Mouse (Mus musculus): ENCODE measurements around the gene Zbtb7a. TPM values are rescaled to one million over a fixed set of nuclear protein-coding genes. Genes with fewer than 3 reads are reported as not detected.

The Zbtb7a gene
- polyA plus RNA-seq, 1 experiment = 45.8 TPM

- Histone ChIP-seq H3K9me3 (ENCODE audit: control insufficient read depth, low read length) (no peaks in the 10 kb centered on the region), H3K4me3 (replicated peaks) (no peak overlapping the region), H3K4me1 (ENCODE audit: control insufficient read depth) (peaks cover 35% of the 10 kb centered on the region), H3K36me3 (ENCODE audit: control insufficient read depth) (no peaks in the 10 kb centered on the region), H3K27me3 (ENCODE audit: control insufficient read depth) (peaks cover 46% of the 10 kb centered on the region)
- TF ChIP-seq GATA1 (IDR thresholded peaks at IDR 0.05; ENCODE audit: low read length) = no peak
- TF ChIP-seq TAL1 (IDR thresholded peaks at IDR 0.05; ENCODE audit: low read length) = no peak
These were observed 64.0 kb downstream of the Zbtb7a start for GRCm38 (mm10) chr10:81198990-81199389.

GRCm38 (mm10) chr10:81200141-81200540 is 65.1 kb downstream of the Zbtb7a start:
- Histone ChIP-seq H3K4me1 (ENCODE audit: control insufficient read depth) (peaks cover 31% of the 10 kb centered on the region), H3K27me3 (ENCODE audit: control insufficient read depth) (peaks cover 35% of the 10 kb centered on the region), H3K9me3 (ENCODE audit: control insufficient read depth, low read length) (no peaks in the 10 kb centered on the region), H3K36me3 (ENCODE audit: control insufficient read depth) (no peaks in the 10 kb centered on the region), H3K4me3 (replicated peaks) (no peak overlapping the region)
- no peak for TF ChIP-seq TAL1 (IDR thresholded peaks at IDR 0.05; ENCODE audit: low read length)
- TF ChIP-seq GATA1 (IDR thresholded peaks at IDR 0.05; ENCODE audit: low read length) = no peak

DNA sequence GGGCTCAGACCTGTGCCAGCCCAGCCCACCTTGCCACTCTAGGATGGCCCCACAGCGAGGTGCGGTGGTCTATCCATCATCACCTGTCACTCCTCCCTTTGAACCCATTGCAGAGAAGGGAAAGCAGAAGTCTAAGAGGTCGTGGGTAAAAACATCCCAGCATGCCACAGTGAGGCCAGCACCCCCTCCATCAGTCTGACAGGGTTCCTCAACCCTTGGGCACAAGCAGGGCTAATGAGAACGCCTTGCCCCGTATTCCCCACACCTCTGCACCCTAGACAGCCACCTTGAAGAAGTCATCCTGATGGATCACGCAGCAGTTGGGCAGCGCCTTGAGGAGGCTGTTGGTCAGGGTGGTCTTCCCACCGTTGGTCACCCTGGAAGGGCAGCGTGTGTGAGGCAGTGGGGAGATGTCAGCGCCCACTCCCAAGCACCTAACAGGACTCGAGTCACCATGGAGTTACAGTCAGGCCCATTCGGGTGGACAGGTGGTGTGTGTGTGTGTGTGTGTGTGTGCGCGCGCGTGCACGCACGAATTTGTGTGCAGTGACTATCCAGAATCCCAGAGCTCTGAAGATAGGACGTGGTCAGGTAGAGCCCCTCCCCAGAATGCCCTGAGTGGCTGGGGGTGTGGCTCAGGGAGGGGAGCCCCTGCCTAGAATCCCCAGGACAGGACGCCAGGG is 65.7 kb downstream of the Zbtb7a start:
- TF ChIP-seq TAL1 (IDR thresholded peaks at IDR 0.05; ENCODE audit: low read length) = no peak
- TF ChIP-seq GATA1 (IDR thresholded peaks at IDR 0.05; ENCODE audit: low read length) = no peak
- H3K4me3 ChIP-seq (replicated peaks) = no peak overlapping the region
- peaks cover 25% of the 10 kb centered on the region for H3K4me1 ChIP-seq (ENCODE audit: control insufficient read depth)
- H3K36me3 ChIP-seq (ENCODE audit: control insufficient read depth) = no peaks in the 10 kb centered on the region
- H3K27me3 ChIP-seq (ENCODE audit: control insufficient read depth) = peaks cover 29% of the 10 kb centered on the region
- H3K9me3 ChIP-seq (ENCODE audit: control insufficient read depth, low read length) = no peaks in the 10 kb centered on the region

GRCm38 (mm10) chr10:81201807-81202758 is 67.1 kb downstream of the Zbtb7a start, which contains the start of gene Nmrk2:
Gene Nmrk2, minus strand, starts transcription at chr10:81202051.
- no peak for TF ChIP-seq GATA1 (IDR thresholded peaks at IDR 0.05; ENCODE audit: low read length)
- TF ChIP-seq TAL1 (IDR thresholded peaks at IDR 0.05; ENCODE audit: low read length) = no peak
- Histone ChIP-seq H3K36me3 (ENCODE audit: control insufficient read depth) (no peaks in the 10 kb centered on the region), H3K4me3 (replicated peaks) (no peak within 1 kb of the TSS), H3K4me1 (ENCODE audit: control insufficient read depth) (peaks cover 24% of the 10 kb centered on the region), H3K27me3 (ENCODE audit: control insufficient read depth) (peaks cover 23% of the 10 kb centered on the region), H3K9me3 (ENCODE audit: control insufficient read depth, low read length) (no peaks in the 10 kb centered on the region)

Other genes with a start within 250 kb of the Zbtb7a start
- gene Timm13, start 234.3 kb upstream of the Zbtb7a start, polyA plus RNA-seq (2012) = 29.2 and 32.1 TPM in 2 replicates
- 1.1 and 1.3 TPM in 2 replicates for gene Lmnb2, start 217.0 kb upstream of the Zbtb7a start, polyA plus RNA-seq (2012)
- 0.15 and 0.16 TPM in 2 replicates for gene Gadd45b, start 205.1 kb upstream of the Zbtb7a start, polyA plus RNA-seq (2012)
- gene Gng7, start 120.3 kb upstream of the Zbtb7a start, polyA plus RNA-seq (2012) = not detected in 2 replicates
- 0.01 TPM in 1 of 2 replicates, not detected in the other for gene Diras1, start 109.6 kb upstream of the Zbtb7a start, polyA plus RNA-seq (2012)
- 1.5 and 1.7 TPM in 2 replicates for gene Slc39a3, start 97.8 kb upstream of the Zbtb7a start, polyA plus RNA-seq (2012)
- 18.3 and 18.8 TPM in 2 replicates for gene Sgta, start 75.0 kb upstream of the Zbtb7a start, polyA plus RNA-seq (2012)
- gene Thop1, start 65.2 kb upstream of the Zbtb7a start, polyA plus RNA-seq (2012) = 5.2 and 5.3 TPM in 2 replicates
- 0.05 and 0.07 TPM in 2 replicates for gene Creb3l3, start 36.3 kb upstream of the Zbtb7a start, polyA plus RNA-seq (2012)
- gene Map2k2, start 29.3 kb upstream of the Zbtb7a start, polyA plus RNA-seq (2012) = 89.1 and 93.4 TPM in 2 replicates
- 13.4 and 16.4 TPM in 2 replicates for gene Pias4, start 32.7 kb downstream of the Zbtb7a start, polyA plus RNA-seq (2012)
- gene Eef2, start 41.4 kb downstream of the Zbtb7a start, polyA plus RNA-seq (2012) = 124 and 177 TPM in 2 replicates
- 8.1 and 8.3 TPM in 2 replicates for gene Dapk3, start 47.8 kb downstream of the Zbtb7a start, polyA plus RNA-seq (2012)
- gene 4930442H23Rik, start 48.6 kb downstream of the Zbtb7a start, polyA plus RNA-seq (2012) = not detected in 2 replicates
- gene Nmrk2, start 66.8 kb downstream of the Zbtb7a start, polyA plus RNA-seq (2012) = not detected in 2 replicates
- gene Atcay, start 95.6 kb downstream of the Zbtb7a start, polyA plus RNA-seq (2012) = not detected in 2 replicates
- not detected in 2 replicates for gene Zfr2, start 97.9 kb downstream of the Zbtb7a start, polyA plus RNA-seq (2012)
- gene Matk, start 117.7 kb downstream of the Zbtb7a start, polyA plus RNA-seq (2012) = 0.07 and 0.15 TPM in 2 replicates
- 43.8 and 44.0 TPM in 2 replicates for gene Mrpl54, start 131.7 kb downstream of the Zbtb7a start, polyA plus RNA-seq (2012)
- 4.6 and 5.7 TPM in 2 replicates for gene Apba3, start 131.7 kb downstream of the Zbtb7a start, polyA plus RNA-seq (2012)
- gene Tjp3, start 156.4 kb downstream of the Zbtb7a start, polyA plus RNA-seq (2012) = 0.01 and 0.02 TPM in 2 replicates
- gene Pip5k1c, start 157.7 kb downstream of the Zbtb7a start, polyA plus RNA-seq (2012) = 4.0 and 4.5 TPM in 2 replicates
- gene Cactin, start 185.9 kb downstream of the Zbtb7a start, polyA plus RNA-seq (2012) = 13.2 and 13.3 TPM in 2 replicates
- 0.04 TPM in 1 of 2 replicates, not detected in the other for gene Tbxa2r, start 193.5 kb downstream of the Zbtb7a start, polyA plus RNA-seq (2012)
- 0.01 TPM in 1 of 2 replicates, not detected in the other for gene Gipc3, start 208.0 kb downstream of the Zbtb7a start, polyA plus RNA-seq (2012)
- gene Hmg20b, start 215.3 kb downstream of the Zbtb7a start, polyA plus RNA-seq (2012) = 52.7 and 55.8 TPM in 2 replicates
- gene Mfsd12, start 222.3 kb downstream of the Zbtb7a start, polyA plus RNA-seq (2012) = 6.7 and 7.2 TPM in 2 replicates
- gene 4930404N11Rik, start 230.6 kb downstream of the Zbtb7a start, polyA plus RNA-seq (2012) = 3.2 and 5.6 TPM in 2 replicates
- 62.5 and 67.4 TPM in 2 replicates for gene Fzr1, start 243.3 kb downstream of the Zbtb7a start, polyA plus RNA-seq (2012)
- gene Dohh, start 249.2 kb downstream of the Zbtb7a start, polyA plus RNA-seq (2012) = 29.2 and 34.1 TPM in 2 replicates
- gene Gm48551, start 249.2 kb downstream of the Zbtb7a start, polyA plus RNA-seq (2012) = 0.08 and 0.20 TPM in 2 replicates

Data from erythroblast, embryonic 14.5 days (primary cell).